Mouse (Mus musculus) cortical plate, adult 2 months (tissue): ENCODE results near the gene Hivep3.

ENCODE experiments used
- CTCF ChIP-seq: fragments of 200-500 bp; IDR thresholded peaks from 2 replicates; pipeline ENCODE4 v1.5.1; 2011; ENCODE audit warnings: mild to moderate bottlenecking, control low read depth, low read length; ENCODE audit not compliant: insufficient read depth; ENCODE audit errors: extremely low read depth
- POLR2A ChIP-seq: fragments of 200-500 bp; IDR thresholded peaks from 2 replicates; pipeline ENCODE4 v1.6.1; 2011; ENCODE audit warnings: mild to moderate bottlenecking, low read length, control low read depth; ENCODE audit not compliant: insufficient read depth; ENCODE audit errors: extremely low read depth

DNA sequence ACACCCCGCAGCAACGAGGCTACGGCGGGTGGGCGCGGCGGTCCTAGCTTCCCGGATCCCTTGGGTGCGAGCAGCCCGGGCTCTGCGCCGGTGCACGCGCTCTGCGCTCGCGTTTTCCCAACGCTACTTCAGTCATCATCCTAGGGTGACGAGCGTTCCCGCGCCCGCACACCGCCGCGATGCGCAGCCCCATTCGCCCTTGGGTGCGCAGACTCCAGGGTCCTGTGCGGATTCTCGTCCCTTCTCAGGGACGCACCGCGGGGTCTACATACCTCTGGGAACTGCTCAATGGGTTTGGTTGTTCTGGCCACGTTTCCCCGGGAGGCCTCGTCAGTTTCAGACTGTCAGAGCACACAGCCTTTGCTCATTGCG, 299.4 kb downstream of the Hivep3 start:
- TF ChIP-seq CTCF (no peak), POLR2A (no peak)
